Mouse (Mus musculus) c-Kit-positive CD71-positive TER-119-positive erythroid progenitor cells, embryonic 14.5 days (primary cell): Measurements from ENCODE around the gene Lama4.

Source experiments
- DNase-seq: peaks from one replicate; pipeline ENCODE4 v3.0.0-alpha.2; 2013; ENCODE audit warnings: low spot score

The Lama4 gene

GRCm38 (mm10) chr10:39049581-39050294 is 84.4 kb downstream of the Lama4 start:
- no peak for DNase-seq

GRCm38 (mm10) chr10:39056050-39056449 is 90.7 kb downstream of the Lama4 start:
- no peak for DNase-seq

- DNase-seq: peak; percentile 21
Measured at GRCm38 (mm10) chr10:39064732-39065131, 99.4 kb downstream of the Lama4 start.

GRCm38 (mm10) chr10:39065449-39065848 is 100.1 kb downstream of the Lama4 start:
- no peak for DNase-seq

GRCm38 (mm10) chr10:39066061-39066460 is 100.7 kb downstream of the Lama4 start:
- DNase-seq: no peak

- peak; percentile 47 for DNase-seq
Measured at GRCm38 (mm10) chr10:39066962-39067361, 101.6 kb downstream of the Lama4 start.

- DNase-seq: no peak
Measured at GRCm38 (mm10) chr10:39072048-39072447, 106.7 kb downstream of the Lama4 start.

GRCm38 (mm10) chr10:39096981-39097380 is 131.7 kb downstream of the Lama4 start:
- DNase-seq: peak; percentile 4

- DNase-seq: no peak
Measured at GRCm38 (mm10) chr10:39098746-39099145, 133.4 kb downstream of the Lama4 start.

- no peak for DNase-seq
Measured at GRCm38 (mm10) chr10:39104803-39105449, 139.6 kb downstream of the Lama4 start.

GRCm38 (mm10) chr10:39106413-39106812 is 141.1 kb downstream of the Lama4 start:
- no peak for DNase-seq

GRCm38 (mm10) chr10:39106935-39107334 is 141.6 kb downstream of the Lama4 start:
- DNase-seq: no peak

- no peak for DNase-seq
Measured at GRCm38 (mm10) chr10:39108837-39109488, 143.6 kb downstream of the Lama4 start.

- no peak for DNase-seq
Measured at GRCm38 (mm10) chr10:39109489-39109874, 144.2 kb downstream of the Lama4 start.

GRCm38 (mm10) chr10:39121412-39121811 is 156.1 kb downstream of the Lama4 start:
- no peak for DNase-seq

GRCm38 (mm10) chr10:39133462-39134310 is 168.4 kb downstream of the Lama4 start, which contains the start of the genes Fam229b and Tube1:
Gene Fam229b (minus strand): TSS chr10:39133914.
Gene Tube1 (plus strand): TSS chr10:39133976.
- DNase-seq: peak; percentile 86

GRCm38 (mm10) chr10:39137766-39138165 is 172.5 kb downstream of the Lama4 start:
- DNase-seq: no peak

GRCm38 (mm10) chr10:39138761-39139160 is 173.4 kb downstream of the Lama4 start:
- no peak for DNase-seq

GRCm38 (mm10) chr10:39140843-39141242 is 175.5 kb downstream of the Lama4 start:
- no peak for DNase-seq

- DNase-seq: peak; percentile 21
Measured at GRCm38 (mm10) chr10:39141401-39141800, 176.1 kb downstream of the Lama4 start.

- no peak for DNase-seq
Measured at GRCm38 (mm10) chr10:39142216-39142615, 176.9 kb downstream of the Lama4 start.

GRCm38 (mm10) chr10:39156719-39157118 is 191.4 kb downstream of the Lama4 start:
- no peak for DNase-seq
